Mouse (Mus musculus) kidney, postnatal 36 days (tissue): ENCODE measurements around the gene Dpm3.
"Not testable (repeated sequence)": the region's sequence is repeated elsewhere in the genome, so short reads cannot be mapped to it uniquely, and the experiment has no call there.

Source experiments
- DNase-seq, 2 experiments: peaks; one replicate each; pipeline ENCODE4 v3.0.0; 2021 to 2022; ENCODE audit warnings: mixed read lengths in 2 of 2

Gene Dpm3

GRCm38 (mm10) chr3:89259076-89259475 lies at the start of gene Dpm3:
Dpm3 (plus strand) TSS chr3:89259358.
- DNase-seq: no peak

DNA sequence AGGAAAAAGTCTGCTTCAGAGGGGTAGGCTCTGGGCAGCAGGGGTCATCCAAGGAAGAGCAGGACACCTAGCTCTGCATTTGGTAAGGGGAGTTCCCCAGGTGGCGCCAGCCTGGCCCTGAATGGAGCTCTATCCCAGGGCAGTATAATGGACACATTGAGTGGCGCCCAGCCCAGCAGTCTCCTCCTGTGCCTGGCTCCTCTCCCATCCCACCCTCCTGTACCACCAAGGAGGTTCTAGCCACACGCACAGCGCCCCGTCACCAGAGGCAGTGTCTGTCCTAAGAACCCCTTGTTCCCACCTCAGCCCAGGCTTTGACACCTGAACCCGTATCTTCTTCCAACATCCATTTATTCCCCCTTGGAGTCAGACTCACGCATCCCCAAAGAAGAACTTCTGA lies 49.4 kb upstream of the Dpm3 start:
- no peak for DNase-seq

GRCm38 (mm10) chr3:89210162-89210561 lies 49.0 kb upstream of the Dpm3 start:
- DNase-seq: peak in 1 of 2 experiments; percentile 45

DNA sequence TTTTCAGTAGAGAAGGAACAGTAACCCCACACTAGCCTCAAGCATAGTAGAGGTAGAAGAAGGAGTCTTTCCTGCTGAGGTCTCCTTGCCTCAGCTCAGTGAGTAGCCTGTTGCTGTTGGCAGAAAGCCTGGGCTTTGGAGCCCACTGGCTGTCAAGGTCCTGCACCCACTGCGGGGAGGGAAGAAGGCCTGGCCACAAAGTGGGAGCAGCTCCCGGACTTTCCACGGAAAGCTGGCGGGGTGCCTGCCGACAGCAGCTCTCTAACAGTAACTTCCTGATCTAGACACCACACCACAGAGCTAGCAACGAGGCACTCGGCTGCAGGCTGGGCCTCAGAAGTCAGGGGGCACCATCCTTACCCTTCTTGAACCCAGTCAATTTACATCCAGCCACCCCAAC lies 48.4 kb upstream of the Dpm3 start:
- DNase-seq: peak; percentile 29 to 68

- peak; percentile 94 to 97 for DNase-seq
Measured at GRCm38 (mm10) chr3:89213803-89214530, 45.2 kb upstream of the Dpm3 start.

DNA sequence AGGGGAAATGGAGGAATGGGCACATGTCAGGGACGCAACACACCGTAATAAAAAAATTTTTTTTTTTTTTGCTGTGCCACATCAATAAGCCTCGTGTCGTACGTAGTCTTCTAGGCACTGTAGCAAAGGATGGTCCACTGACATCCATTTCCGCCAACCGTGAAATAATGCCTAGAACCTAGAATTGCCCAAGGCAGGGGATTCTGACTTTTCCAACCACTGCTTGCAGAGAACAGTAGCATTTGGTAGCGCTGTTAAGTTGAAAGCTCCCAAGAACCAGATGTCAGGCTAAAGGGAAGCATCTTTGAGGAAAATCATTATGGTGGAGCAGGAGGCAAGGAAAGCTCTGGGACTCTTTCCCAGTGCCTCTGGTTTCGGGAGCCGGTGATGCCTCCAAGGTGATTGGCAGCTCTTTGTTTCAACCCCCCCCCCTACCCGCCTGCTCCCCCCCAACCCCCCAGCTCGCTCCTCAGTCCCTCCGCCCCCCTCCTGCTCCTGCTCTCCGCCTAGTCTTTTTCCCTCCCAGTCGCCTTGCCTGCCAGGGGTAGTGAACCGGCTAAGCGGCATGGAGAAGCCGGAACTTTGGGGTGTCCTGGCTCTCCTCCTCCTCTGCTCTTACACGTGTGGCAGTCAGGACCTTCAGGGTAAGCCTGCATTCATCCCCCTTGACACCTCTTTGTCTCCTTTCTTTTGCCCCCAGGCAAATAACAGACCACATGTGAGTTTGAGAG lies 44.3 kb upstream of the Dpm3 start, which contains the start of gene Thbs3:
Thbs3 (plus strand) TSS at position 500 of the 731 bp plus-strand sequence.
- peak in 1 of 2 experiments; percentile 29 for DNase-seq

DNA sequence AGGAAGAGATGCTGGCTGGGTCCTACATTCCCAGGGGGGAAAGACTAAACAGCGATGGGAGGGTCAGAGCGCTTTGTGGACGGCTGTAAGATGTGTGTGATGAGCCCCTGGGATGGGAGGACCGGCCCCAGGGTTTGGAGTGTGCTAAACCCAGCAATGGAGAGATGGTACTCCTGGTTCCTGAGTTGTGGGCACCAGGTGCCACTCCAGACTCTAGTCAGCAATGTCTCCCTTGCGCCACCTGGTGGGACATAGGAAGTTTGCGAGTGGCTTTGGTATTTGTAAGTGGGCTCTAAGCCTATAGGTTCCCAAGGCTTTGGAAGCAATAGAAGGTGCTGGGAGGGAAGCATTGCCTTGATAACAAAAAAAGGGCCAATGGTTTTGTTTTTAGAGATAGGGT lies 43.3 kb upstream of the Dpm3 start:
- DNase-seq: peak; percentile 87 to 92

DNA sequence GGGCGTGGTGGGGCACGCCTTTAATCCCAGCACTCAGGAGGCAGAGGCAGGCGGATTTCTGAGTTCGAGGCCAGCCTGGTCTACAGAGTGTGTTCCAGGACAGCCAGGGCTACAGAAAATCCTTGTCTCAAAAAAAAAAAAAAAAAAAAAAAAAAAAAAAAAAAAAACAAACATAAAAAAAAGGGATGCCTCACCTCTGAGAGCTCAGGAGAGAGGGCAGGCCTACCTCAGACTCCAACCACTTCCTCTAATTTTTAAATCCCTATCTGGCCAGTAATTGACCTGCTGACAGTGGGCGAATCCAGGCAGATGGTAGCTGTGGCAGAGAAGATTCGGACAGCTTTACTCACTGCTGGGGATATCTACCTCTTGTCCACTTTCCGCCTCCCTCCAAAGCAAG lies 42.8 kb upstream of the Dpm3 start:
- DNase-seq: not testable (repeated sequence)

- DNase-seq: no peak
Measured at GRCm38 (mm10) chr3:89218271-89218670, 40.9 kb upstream of the Dpm3 start.

DNA sequence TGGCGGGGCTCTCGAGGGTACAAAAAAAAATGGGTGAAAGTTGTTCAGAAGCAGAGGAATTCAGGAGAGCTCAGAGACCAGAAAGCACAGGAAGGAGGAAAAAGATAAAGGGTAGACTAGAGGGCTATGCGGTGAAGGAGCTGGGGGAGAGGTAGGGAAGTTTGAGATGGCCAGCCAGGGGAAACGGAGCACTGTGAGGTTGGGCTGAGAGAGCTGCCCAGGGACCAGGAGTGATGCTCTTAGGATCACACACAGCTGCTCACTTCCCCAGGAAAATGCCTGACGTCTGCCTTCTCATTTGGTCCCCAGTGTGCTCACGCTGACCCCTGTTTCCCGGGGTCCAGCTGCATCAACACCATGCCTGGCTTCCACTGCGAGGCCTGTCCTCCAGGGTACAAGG lies 39.6 kb upstream of the Dpm3 start:
- DNase-seq: no peak

DNA sequence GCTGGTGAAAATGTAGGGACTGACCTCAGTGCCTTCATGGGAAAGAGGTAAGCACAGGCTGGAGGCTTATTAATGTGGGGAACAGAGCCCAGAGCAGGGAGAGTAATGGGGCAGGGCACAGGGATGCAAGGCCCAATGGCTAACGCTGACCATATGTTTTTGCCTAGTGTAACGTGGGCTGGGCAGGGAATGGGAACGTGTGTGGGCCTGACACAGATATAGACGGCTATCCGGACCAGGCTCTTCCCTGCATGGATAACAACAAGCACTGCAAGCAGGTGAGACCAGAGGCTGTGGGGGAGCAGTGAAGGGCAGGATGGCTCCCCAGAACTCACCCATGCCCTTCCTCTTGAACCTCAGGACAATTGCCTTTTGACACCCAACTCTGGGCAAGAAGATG lies 38.0 kb upstream of the Dpm3 start:
- DNase-seq: no peak

DNA sequence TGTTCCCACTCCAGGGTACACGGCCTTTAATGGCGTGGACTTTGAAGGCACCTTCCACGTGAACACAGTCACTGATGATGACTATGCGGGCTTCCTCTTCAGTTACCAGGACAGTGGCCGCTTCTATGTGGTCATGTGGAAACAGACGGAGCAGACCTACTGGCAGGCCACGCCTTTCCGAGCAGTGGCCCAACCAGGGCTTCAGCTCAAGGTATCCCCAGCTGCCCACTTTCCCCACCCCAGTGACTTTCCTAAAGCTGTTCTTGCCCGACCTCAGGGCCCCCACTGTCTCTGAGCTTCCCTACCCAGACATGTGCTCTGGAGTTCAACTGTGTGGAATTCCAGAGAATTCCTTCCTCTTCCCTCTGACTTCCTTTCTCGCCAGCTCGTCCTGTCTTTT lies 34.4 kb upstream of the Dpm3 start:
- DNase-seq: no peak

DNA sequence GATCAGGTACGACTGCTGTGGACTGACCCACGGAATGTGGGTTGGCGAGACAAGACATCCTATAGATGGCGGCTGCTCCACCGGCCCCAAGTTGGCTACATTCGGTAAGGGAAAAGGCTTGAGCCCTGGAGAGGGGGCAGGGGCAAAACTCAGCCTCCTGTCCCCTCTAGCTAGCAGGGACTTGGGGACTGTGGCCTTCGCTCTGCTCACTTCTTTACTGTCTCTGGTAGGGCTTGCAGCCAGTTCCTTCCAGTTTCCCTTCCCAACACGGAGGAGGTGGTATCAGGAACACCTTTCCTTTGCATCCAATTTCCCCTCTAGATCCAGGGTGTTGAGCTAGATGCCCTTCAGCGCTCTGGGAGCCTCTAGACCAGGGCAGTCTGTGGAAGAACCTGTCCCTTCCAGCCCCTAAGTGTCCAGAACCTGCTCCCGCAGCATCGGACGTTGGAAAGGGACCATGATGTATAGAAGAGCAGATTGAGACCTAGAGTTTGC lies 33.8 kb upstream of the Dpm3 start:
- DNase-seq: no peak

GRCm38 (mm10) chr3:89225918-89226317 lies 33.2 kb upstream of the Dpm3 start:
- no peak for DNase-seq

- peak in 1 of 2 experiments; percentile 58 for DNase-seq
Measured at GRCm38 (mm10) chr3:89226361-89226760, 32.8 kb upstream of the Dpm3 start.

- no peak for DNase-seq
Measured at GRCm38 (mm10) chr3:89226900-89227299, 32.3 kb upstream of the Dpm3 start, which contains the start of gene Mtx1. Mtx1 (minus strand) TSS chr3:89227088.

- DNase-seq: peak; percentile 92 to 94
Measured at GRCm38 (mm10) chr3:89227307-89228179, 31.6 kb upstream of the Dpm3 start.

DNA sequence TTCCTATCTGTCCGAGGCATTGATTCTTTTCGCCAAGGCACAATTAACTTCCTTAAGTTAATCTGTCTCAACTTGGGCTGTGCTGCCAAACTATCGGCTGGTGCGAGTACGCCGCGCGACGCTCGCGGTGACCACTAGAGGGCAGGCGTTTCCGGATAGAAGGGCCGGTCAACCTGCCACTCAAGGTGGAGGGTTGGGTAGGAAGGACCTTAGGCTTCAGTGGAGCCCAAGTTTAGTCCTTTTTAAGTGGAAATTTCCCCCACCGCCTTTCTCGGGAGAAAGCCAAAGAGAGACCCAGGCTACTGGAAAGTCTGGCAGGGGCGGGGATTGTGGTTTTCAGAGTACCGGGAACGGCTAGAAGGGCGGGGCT lies 31.0 kb upstream of the Dpm3 start:
- DNase-seq: peak; percentile 91 to 94

- peak; percentile 48 to 51 for DNase-seq
Measured at GRCm38 (mm10) chr3:89228836-89229235, 30.3 kb upstream of the Dpm3 start, which contains the start of gene Muc1. Muc1 (plus strand) TSS chr3:89229057.

- no peak for DNase-seq
Measured at GRCm38 (mm10) chr3:89229276-89229675, 29.9 kb upstream of the Dpm3 start.

GRCm38 (mm10) chr3:89230561-89230960 lies 28.6 kb upstream of the Dpm3 start:
- no peak for DNase-seq

- DNase-seq: no peak
Measured at GRCm38 (mm10) chr3:89231345-89231744, 27.8 kb upstream of the Dpm3 start.

GRCm38 (mm10) chr3:89231772-89232275 lies 27.3 kb upstream of the Dpm3 start:
- DNase-seq: no peak
